Mouse (Mus musculus): ENCODE measurements around the gene Ncapd2.

Gene Ncapd2

DNA sequence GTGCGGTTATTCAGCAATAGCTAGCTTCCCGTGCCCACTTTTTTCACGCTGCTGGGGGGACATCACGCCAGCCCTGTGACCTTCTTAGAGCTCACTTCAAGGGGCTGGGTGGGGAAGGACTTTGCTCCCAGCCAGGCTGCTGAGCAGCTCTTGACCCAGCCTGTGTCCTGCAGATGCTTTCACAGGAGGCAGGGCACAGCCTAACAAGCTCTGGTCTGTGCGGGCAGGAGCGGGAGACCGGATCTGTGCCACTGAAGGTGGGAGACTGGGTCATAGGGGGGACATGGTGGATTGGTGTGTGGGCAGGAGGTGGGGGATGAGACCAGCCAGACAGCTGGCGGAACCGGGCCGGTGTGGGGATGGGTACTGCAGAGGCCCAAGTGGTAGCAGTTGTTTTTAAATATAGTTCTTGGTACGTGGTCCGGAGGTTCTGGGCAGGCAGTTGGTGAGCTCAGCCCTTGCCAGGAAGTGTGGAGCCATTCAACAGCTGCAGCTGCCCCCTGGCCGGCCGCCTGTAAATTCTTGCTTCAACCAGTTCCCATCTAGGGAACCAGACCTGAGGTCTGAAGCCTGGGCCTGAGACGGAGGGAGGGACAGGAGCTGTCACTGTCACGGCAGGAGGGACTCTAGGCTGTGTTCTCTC, 42.5 kb downstream of the Ncapd2 start:
- no peak for DNase-seq (ENCODE audit: low read depth, low spot score)

GRCm38 (mm10) chr6:125148251-125148925, 43.1 kb downstream of the Ncapd2 start:
- no peak for DNase-seq (ENCODE audit: low read depth, low spot score)

GRCm38 (mm10) chr6:125147329-125147728, 44.2 kb downstream of the Ncapd2 start:
- no peak for DNase-seq (ENCODE audit: low read depth, low spot score)

DNA sequence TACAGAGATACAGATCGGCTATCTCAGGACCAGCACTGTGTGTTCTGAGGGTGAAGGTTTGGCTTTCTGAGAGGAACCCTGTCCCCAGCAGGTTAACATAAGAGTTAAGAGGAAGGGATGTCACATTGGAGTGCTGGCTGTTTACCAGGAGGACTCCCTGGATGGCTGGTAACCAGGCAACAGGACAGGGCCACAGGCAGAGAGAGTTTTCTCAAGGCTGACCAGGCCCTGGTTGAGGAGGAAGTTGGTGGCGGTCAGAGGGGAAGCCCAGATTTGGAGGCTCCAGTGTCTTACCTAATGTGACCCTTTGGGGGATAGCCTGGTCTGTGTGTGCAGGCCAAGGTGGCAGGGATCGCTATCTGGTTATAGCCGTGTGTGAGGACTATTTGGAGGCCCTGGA, 44.7 kb downstream of the Ncapd2 start:
- no peak for DNase-seq (ENCODE audit: low read depth, low spot score)

DNA sequence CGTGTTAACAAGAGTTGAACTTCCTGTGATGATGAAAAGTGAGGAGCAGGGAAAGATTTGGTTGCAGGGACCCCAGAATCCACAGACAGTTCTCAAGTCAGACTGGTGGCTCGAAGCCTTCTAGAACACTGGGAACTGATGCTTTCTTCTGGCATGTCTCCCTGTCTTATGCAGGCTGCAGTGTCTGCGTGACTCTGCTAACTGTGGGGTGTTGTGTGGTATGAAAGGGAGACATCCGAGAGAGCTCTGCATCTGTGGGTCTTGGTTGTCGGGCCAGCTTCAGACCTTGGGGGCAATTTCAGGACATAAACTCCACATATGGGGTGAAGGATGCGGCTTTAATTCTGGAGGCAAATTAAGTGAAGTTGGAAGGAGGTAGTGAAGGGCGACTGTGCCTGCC, 45.4 kb downstream of the Ncapd2 start:
- no peak for DNase-seq (ENCODE audit: low read depth, low spot score)

DNA sequence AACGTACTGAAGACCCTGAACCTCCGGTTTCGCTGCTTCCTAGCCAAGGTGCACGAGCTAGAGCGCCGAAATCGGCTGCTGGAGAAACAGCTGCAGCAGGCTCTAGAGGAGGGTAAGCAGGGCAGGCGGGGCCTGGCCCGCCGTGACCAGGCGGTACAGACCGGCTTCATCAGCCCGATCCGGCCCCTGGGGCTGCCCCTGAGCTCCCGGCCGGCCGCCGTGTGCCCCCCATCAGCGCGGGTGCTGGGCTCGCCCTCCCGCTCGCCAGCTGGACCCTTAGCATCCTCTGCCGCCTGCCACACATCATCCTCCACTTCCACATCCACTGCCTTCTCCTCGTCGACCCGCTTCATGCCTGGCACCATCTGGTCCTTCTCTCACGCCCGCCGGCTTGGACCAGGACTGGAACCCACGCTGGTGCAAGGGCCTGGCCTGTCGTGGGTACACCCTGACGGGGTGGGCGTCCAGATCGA, 46.0 kb downstream of the Ncapd2 start:
- no peak for DNase-seq (ENCODE audit: low read depth, low spot score)

- peak; percentile 84 for DNase-seq (ENCODE audit: low read depth, low spot score)
Observed at GRCm38 (mm10) chr6:125145001-125145400, 46.5 kb downstream of the Ncapd2 start, which contains the start of gene Iffo1. TSS of gene Iffo1 (plus strand) at chr6:125145241.

DNA sequence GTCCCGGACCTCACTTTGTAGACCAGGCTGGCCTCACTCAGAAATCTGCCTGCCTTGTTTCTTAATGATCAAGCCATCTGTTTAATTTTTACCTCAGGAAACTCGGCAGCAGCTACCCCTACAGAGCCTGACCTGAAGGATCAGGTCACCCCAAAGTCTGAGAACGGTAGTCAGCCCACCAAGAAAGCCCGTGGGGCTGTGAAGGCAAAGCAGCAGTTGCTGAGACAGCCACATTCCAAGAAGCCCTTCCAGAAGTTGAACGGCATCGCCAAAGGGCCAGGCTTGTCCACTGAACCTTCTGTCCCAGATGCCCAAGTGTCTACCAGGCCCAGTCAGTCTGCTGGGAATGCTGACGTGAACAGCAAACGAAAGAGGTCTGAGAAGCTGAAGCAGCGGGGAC, 47.6 kb downstream of the Ncapd2 start:
- DNase-seq (ENCODE audit: low read depth, low spot score): no peak

DNA sequence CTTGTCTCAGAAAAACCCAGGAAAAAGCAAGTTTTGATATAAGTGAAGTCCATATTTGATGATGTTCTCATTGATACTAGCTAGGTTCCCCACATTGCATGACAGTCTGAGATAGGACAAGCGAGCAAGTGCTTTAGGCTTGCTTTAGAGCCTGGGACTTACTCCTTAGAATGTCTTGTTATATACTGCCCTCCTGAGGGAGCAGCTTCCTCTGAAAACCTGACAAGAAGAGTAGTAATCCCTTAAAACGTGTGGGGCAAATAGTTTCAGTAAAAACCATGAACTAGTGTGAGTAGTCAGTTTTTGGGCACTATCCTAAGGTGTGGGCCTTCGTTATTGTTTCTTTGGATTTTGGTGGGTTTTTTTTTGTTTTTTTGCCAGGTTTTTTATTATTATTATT, 48.4 kb downstream of the Ncapd2 start:
- DNase-seq (ENCODE audit: low read depth, low spot score): no peak

GRCm38 (mm10) chr6:125142436-125142835, 49.1 kb downstream of the Ncapd2 start:
- no peak for DNase-seq (ENCODE audit: low read depth, low spot score)

DNA sequence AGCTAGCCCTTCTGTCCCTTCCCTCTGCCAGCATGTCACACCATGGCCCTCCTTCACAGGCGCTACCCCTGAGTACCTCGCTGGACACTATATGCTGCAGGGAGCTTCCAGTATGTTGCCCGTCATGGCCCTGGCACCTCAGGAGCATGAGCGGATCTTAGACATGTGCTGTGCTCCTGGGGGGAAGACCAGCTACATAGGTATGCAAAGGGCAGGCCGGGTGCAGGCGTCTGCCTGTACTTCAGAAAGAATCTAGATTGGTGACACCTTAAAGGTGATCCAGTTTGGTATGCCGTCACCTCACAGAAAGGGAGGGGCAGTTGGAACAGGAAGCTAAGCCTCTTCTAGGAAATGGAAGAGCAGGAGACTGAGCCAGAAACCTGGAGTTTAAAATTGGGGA, 51.8 kb downstream of the Ncapd2 start:
- DNase-seq (ENCODE audit: low read depth, low spot score): no peak

GRCm38 (mm10) chr6:125137002-125137671, 54.4 kb downstream of the Ncapd2 start:
- no peak for DNase-seq (ENCODE audit: low read depth, low spot score)

GRCm38 (mm10) chr6:125132470-125132869, 59.0 kb downstream of the Ncapd2 start:
- DNase-seq (ENCODE audit: low read depth, low spot score): no peak

DNA sequence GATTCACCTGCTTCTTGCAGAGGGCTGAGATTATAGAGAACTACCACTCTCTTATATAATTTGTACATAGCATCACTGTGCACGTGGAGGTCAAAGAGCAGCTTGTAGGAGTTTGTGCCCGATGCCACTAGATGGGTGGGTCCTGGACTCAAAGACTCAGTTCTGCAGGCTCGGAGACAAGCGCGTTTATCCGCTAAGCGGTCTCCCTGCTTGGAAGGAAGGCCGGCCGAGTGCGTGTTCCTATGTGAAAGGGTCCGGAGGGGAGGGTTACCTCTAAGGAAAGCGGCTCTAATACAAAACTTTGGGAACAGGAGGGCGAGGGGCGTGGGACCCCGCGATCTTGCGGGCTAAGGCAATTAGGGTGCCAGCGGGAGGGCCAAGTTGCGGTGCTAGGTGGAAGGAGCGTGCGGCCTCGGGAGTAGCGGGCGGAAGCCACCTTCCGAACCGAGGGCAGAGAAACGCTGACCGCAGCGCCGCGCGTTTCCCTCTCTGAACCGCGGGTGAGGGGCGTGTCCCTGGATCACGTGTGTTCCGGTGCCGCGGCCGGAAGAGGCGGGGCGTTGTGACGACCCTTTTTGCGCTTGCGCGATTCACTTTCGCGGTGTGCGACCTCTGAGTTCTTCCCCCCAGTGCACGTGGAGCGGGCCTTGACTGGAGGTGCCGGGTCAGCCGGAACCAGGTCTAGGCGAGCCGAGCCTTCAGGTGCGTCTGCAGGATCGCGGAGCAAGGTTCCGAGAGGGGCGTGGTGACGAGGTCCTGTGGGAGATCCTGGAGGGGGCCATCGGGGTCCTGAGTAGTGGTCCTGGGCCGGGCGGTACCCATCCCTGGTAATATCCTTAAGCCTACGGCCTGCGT, 60.0 kb downstream of the Ncapd2 start, which contains the start of gene Nop2:
Nop2 (plus strand) TSS at position 608 of the 855 bp plus-strand sequence.
- peak; percentile 78 for DNase-seq (ENCODE audit: low read depth, low spot score)

DNA sequence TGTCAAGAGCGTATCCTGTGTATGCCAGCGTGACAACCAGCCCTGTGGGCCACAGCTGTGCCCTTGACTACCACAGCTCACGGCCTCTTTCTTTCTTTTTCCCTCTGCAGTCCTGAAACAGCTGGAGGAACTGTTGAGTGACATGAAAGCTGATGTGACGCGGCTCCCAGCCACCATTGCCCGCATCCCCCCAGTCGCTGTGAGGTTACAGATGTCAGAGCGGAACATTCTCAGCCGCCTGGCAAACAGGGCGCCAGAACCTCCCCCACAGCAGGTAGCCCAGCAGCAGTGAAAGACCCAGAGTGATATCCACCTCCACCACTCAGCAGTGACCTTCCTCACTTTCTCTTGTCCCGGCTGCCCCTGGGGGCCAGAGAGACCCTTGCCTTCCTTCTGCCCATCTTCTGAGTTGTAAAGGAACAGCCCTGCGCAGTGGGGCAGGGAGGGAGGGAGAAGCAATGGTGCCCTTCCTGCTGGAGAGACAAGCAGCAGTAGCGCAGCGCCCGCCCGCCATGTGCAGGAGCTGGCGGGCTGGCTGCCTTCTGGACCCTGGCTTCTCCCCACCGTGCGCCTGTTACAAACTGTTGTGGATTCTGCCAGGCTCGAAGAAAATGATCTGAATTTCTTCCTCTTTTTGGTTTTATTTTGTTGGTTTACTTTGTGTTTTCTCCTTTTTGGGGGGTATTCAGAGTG, 61.6 kb downstream of the Ncapd2 start:
- DNase-seq (ENCODE audit: low read depth, low spot score): no peak

- DNase-seq (ENCODE audit: low read depth, low spot score): no peak
Observed at GRCm38 (mm10) chr6:125128724-125129123, 62.8 kb downstream of the Ncapd2 start.

GRCm38 (mm10) chr6:125119387-125119786, 72.1 kb downstream of the Ncapd2 start:
- DNase-seq (ENCODE audit: low read depth, low spot score): no peak
